Mouse (Mus musculus) E14TG2a.4 (cell line): ENCODE measurements around the gene Apoc2.

Source experiments
- H3K27me3 ChIP-seq: 2 replicates; pipeline ENCODE4 v1.6.1; 2014; ENCODE audit warnings: low read length, control low read depth; ENCODE audit not compliant: insufficient read depth
- H3K36me3 ChIP-seq: 2 replicates; pipeline ENCODE4 v1.6.1; 2014; ENCODE audit warnings: low read length, control low read depth; ENCODE audit not compliant: insufficient read depth
- H3K4me1 ChIP-seq: replicated peaks from 2 replicates; pipeline ENCODE4 v1.6.1; 2014; ENCODE audit warnings: low read depth, low read length, control low read depth
- H3K4me3 ChIP-seq: replicated peaks from 2 replicates; pipeline ENCODE4 v1.5.1; 2014; ENCODE audit warnings: mild to moderate bottlenecking, low read length
- H3K9me3 ChIP-seq: 2 replicates; pipeline ENCODE4 v1.6.1; 2014; ENCODE audit warnings: low read length, control low read depth
- CTCF ChIP-seq: conservative IDR thresholded peaks from 2 replicates; pipeline ENCODE4 v1.5.1; 2014; ENCODE audit warnings: low read length
- NANOG ChIP-seq: IDR thresholded peaks from 2 replicates; pipeline ENCODE4 v1.6.1; 2014; ENCODE audit warnings: borderline replicate concordance, low read length, mixed read lengths
- POU5F1 ChIP-seq: IDR thresholded peaks from 2 replicates; pipeline ENCODE4 v1.6.1; 2014; ENCODE audit warnings: low read length, borderline replicate concordance

Apoc2 gene

DNA sequence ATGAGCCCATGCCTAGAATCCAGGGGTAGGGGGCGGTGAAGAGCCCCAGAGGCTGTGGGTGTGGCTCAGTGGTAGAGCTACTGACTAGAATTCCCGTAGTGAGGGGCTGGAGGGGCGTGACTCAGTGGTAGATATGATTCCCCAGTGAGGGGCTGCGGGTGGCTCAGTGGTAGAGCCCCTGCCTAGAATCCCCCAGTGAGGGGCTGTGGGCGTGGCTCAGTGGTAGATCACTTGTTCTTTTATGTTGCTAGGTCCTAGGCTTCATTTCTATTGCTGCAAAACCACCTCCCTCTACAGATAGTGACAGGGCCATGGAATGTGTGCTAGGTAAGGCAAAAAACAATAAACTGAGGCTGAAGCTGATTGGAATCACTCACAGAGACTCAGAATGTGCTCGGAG, 18.1 kb upstream of the Apoc2 start:
- Histone ChIP-seq H3K36me3 (peaks cover 30% of the 10 kb centered on the region), H3K9me3 (no peaks in the 10 kb centered on the region)

DNA sequence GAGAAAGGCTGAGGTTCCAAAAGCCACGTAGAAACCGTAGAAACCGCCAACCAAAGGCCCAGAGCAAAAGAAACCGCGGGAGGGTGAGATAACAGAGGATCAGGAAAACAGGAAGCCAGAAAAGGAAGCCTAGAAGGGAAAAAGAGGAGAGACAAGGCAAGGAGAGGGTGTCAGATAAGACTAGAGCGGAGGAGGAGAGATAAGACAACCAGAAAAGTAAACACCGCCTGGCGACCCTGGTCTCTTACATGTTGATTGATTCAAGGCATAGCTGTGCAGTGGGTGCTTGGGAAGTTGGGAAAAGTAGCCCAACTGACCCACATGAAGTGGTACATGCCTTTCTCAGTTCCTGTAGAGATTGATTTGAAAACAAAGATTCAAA, 17.5 kb upstream of the Apoc2 start:
- Histone ChIP-seq H3K4me3 (peak overlapping the region; percentile 13; the same call in 1 of the 2 replicates), H3K4me1 (peaks cover 82% of the 10 kb centered on the region), H3K9me3 (no peaks in the 10 kb centered on the region), H3K27me3 (no peaks in the 10 kb centered on the region), H3K36me3 (peaks cover 27% of the 10 kb centered on the region)
- TF ChIP-seq NANOG: no peak
- no peak for TF ChIP-seq CTCF
- TF ChIP-seq POU5F1: no peak

More for the DNA sequence above, 18.1 kb upstream of the Apoc2 start:
- peak overlapping the region; percentile 86 for H3K4me3 ChIP-seq
- peaks cover 82% of the 10 kb centered on the region for H3K4me1 ChIP-seq
- TF ChIP-seq CTCF: no peak
- no peaks in the 10 kb centered on the region for H3K27me3 ChIP-seq

DNA sequence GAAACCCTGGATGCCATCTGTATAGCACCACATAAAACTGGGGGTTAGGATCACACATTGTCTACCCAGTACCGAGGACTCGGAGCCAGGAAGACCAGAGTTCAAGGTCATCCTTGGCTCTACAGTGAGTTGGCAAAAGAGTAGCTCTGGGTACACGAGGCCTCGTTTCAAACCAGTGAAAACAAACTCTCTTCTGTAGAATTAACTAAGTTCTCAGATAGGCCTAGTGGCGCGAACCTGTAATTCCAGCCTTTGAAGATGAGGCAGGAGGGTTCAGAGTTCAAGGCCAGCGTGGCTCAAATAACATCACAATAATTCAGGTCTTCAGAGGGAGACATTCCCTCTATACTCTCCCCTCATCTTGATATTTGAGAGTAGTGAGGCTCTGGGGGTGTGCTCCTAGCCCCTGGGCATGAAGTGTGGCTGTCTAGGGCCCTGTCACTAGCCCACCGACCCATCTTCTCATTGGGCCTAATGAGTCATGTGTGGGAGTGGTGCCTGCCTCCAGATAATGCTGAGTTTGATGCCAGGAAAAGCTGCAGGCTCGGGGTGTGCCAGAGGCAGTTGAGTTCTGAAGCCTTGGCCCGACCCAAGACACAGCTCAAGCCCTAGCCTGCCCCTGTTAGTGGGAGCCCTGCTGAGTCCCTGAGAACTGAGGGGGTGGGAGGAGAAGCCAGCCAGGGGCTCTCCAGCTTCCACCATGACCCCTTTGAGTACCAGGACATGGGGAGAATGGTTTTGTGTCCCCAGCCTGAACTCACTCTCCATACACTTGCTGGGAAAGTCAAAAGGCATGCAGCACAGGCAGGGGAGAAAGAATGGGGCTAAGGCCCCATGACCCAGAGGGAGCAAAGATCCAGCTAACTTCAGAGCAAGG, 16.8 kb upstream of the Apoc2 start:
- no peaks in the 10 kb centered on the region for H3K9me3 ChIP-seq
- H3K27me3 ChIP-seq: no peaks in the 10 kb centered on the region
- TF ChIP-seq CTCF (no peak), NANOG (no peak), POU5F1 (no peak)
- H3K36me3 ChIP-seq: peaks cover 23% of the 10 kb centered on the region
- peak overlapping the region; percentile 13; the same call in 1 of the 2 replicates for H3K4me3 ChIP-seq
- peaks cover 82% of the 10 kb centered on the region for H3K4me1 ChIP-seq

DNA sequence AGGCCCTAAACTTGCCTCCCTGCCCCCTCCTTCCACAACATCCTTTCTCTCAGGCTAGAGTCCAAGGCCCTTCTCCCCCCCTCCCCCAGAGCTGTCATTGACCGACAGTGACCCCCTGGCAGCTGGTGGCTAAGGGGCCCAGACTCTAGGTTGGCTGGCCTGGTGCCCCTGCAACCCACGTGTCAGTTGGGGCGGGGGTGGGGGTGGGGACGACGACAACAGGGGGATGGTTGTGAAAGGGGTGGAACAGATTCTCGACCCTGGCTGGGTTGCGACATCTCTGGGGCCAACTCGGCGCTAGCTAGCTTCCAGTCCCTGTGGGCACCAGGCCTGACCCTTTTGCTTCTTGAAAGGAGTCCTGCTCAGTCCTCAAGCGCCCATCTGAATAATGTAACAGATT, 15.7 kb upstream of the Apoc2 start:
- H3K9me3 ChIP-seq: no peaks in the 10 kb centered on the region
- H3K4me3 ChIP-seq: peak overlapping the region; percentile 77
- H3K4me1 ChIP-seq: peaks cover 89% of the 10 kb centered on the region
- no peaks in the 10 kb centered on the region for H3K27me3 ChIP-seq
- no peak for TF ChIP-seq CTCF
- TF ChIP-seq POU5F1: no peak
- TF ChIP-seq NANOG: no peak
- peaks cover 33% of the 10 kb centered on the region for H3K36me3 ChIP-seq

DNA sequence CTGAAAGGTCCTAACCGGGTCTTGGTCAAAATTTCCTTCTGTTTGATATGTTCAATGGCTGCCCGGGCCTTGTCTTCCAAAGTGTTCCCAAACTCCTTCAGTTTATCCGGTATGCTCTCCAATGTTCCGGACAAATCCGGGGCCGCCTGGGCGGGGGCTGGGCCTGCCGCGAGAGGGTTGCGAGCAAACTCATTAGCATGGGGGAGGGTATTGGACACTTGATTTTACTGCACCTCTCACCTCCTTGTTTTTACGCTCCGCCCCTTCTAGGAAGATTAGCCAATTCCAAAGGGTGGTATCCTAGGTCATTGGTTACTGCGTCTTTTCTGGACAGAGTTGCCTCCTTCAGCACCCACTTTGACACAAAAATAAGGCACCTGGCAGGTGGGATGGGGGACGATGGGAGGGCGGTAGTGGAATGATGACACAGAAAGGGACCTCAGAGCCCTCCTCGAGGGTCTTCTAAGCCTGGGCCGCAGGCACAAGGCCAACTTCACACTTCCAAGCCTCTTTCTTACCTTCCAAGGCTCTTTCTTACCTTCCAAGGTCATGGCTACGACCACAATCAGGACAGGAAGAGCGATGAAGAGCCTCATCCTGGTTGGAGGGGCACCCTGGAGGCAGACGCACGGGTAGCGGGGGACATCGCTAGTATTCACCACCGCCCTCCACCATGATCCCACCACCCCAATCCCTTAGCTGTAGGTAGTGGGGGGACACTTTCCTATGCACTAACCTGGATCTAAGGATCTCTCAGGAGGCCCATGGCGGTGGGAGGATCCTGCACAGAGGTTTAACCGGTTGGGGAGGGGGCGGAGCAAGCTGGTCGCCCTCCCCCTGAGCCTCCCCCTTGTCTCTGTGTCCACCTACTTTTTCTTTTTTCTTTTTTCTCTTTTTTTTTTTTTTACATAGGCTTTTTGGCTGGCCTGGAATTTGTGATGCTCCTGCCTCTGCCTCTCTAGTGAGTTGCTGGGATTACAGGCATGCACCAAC, 14.4 kb upstream of the Apoc2 start, which contains the start of gene Apoc1:
Apoc1 (minus strand) TSS at position 788 of the 993 bp plus-strand sequence.
- no peaks in the 10 kb centered on the region for H3K27me3 ChIP-seq

DNA sequence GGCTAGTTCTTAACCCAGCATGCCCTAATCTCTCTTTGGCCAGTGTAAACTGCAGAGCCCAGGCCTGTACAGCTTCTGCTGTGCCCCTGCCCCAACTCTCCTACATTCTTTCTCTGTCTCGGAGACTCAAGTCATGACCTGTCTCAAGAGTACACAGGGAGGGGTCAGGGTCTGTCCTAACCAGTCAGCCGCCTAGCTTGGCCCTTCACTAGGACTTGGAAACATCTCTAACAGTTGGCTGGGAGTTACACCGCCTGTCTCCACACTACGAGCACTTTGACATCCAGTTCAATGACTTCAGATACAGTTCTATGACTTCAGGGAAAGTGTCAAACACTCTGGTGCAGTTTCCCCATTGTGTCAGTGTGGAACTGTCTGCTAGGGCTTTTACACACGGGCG, 13.7 kb upstream of the Apoc2 start:
- peak overlapping the region; percentile 77 for H3K4me3 ChIP-seq
- no peaks in the 10 kb centered on the region for H3K27me3 ChIP-seq
- H3K9me3 ChIP-seq: no peaks in the 10 kb centered on the region
- TF ChIP-seq CTCF (no peak), POU5F1 (no peak), NANOG (no peak)
- H3K4me1 ChIP-seq: peaks cover 87% of the 10 kb centered on the region
- peaks cover 18% of the 10 kb centered on the region for H3K36me3 ChIP-seq

More for the DNA sequence above, 14.4 kb upstream of the Apoc2 start, which contains the start of gene Apoc1:
- no peaks in the 10 kb centered on the region for H3K9me3 ChIP-seq
- H3K4me3 ChIP-seq: peak within 1 kb of the TSS; percentile 77
- H3K4me1 ChIP-seq: peaks cover 88% of the 10 kb centered on the region
- peaks cover 25% of the 10 kb centered on the region for H3K36me3 ChIP-seq
- TF ChIP-seq POU5F1 (no peak), NANOG (peak; percentile 8; the same call in 1 of the 2 replicates)

DNA sequence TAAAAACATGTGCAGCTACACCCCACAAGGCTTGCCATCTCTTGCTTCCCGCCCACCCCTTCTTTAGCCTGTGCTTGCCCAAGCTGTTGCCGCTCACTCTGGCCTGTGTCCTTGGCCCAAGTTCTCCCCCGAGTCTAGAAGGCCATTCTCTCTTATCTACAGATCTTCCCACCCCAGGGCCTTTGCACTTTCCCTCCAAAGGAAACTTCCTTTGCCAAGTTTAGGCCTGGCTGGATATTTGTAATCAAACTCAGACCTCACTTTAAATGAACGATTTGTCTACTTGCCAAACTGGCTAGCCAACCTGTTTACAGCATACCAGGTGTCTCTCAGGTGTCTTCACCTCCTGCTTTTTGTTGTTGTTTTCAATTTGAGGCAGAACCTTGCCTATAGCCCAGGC, 13.1 kb upstream of the Apoc2 start:
- TF ChIP-seq POU5F1 (no peak), NANOG (no peak), CTCF (no peak)
- no peaks in the 10 kb centered on the region for H3K9me3 ChIP-seq
- H3K4me3 ChIP-seq: peak overlapping the region; percentile 77
- H3K4me1 ChIP-seq: peaks cover 87% of the 10 kb centered on the region
- no peaks in the 10 kb centered on the region for H3K27me3 ChIP-seq
- H3K36me3 ChIP-seq: peaks cover 12% of the 10 kb centered on the region

DNA sequence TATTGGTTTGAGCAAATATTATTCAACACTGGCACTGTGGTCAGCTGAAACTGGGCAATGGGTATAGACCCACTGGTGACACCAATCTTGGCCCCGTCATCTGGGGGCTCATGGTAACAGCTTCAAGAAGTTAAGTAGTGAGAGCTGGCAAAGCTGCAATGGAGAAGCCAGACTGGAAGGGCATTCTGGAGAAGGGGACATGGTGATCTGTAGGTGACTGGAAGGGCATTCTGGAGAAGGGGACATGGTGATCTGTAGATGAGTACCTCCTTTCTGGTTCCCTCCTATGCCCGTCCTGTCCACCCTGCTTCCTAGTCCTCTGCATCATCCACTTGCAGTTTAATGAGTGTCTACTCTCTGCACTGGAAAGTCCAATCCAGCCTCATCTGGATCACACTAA, 10.9 kb upstream of the Apoc2 start:
- Histone ChIP-seq H3K27me3 (no peaks in the 10 kb centered on the region), H3K4me1 (peaks cover 81% of the 10 kb centered on the region), H3K9me3 (no peaks in the 10 kb centered on the region), H3K36me3 (peaks cover 12% of the 10 kb centered on the region), H3K4me3 (no peak overlapping the region)
- no peak for TF ChIP-seq NANOG
- no peak for TF ChIP-seq CTCF
- no peak for TF ChIP-seq POU5F1
